Mouse (Mus musculus) stomach, postnatal 0 days (tissue): ENCODE measurements around the gene Cdh23.

Source experiments
- CTCF ChIP-seq: IDR thresholded peaks from 2 replicates; pipeline ENCODE4 v1.5.1; 2016; ENCODE audit warnings: antibody characterized with exemption, low read depth, mild to moderate bottlenecking, moderate library complexity
- EP300 ChIP-seq: optimal IDR thresholded peaks from 2 replicates; pipeline ENCODE3; 2016; ENCODE audit warnings: antibody characterized with exemption

DNA sequence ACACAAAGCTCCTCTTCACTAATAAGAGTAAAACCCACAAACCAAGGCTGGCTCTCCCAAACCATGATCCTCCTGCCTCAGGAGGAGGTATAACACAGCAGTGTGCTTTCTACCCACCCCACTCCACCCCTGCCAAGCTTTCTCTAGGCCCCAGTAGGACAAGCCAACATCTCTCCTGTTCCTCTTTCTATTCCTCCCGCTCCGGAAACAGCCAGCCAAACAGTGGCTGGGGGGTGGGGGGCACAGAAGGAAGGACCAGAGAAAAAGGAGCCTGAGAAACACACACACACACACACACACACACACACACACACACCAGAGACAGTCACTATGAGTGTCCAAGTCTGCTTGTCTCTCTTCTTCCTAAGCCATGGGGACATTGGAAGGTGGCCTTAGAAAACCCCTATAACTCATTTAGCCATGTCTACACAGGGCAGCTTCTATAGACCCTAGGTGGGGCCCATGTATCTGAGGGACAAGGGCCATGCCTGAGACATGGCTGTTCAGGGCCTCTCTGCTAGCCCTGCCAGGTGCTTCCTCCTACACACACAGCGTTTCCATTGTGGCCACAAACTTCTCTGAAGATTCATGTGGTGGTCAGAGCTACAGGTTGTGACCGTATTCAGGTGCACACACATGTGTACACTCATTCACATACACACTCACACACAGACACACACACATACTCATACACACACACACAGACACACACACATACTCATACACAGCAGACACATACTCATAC lies 43.5 kb upstream of the Cdh23 start:
- no peak for TF ChIP-seq CTCF
- no peak for TF ChIP-seq EP300
